Mouse (Mus musculus): ENCODE measurements at regions not wholly inside any gene's neighbourhood (a gene's known extent, or its start where the extent isn't known, plus 50 kb on each side); places are given as distances from the start of the nearest gene placed in this dataset.

DNA sequence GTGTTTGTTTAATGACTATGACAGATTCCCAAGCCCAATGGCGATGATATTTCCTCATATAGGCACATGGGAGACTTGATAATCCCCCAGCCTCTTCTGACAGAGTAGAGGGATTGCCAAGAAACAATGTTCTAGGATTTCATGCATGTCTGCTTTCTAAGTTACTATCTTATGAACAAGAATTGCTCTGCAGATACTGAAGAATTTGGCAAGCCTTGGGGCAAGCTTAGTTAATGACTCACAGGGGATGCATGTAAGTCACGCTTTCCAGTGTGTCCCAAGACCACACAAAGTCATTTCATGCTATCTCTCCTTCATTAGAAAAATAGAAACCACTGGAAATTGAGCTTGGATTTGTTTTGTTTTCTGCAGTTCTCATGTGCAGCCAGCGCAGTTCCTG is 376.2 kb downstream of the Dcdc2c start:
- 48% methylated on average over 3 of the region's 3 CpGs for WGBS
- no peak for ATAC-seq (ENCODE audit: insufficient number of reproducible peaks, low FRiP score, low TSS enrichment, low read depth)
- Histone ChIP-seq H3K4me2 (no peak overlapping the region), H3K27ac (no peak overlapping the region), H3K36me3 (no peaks in the 10 kb centered on the region), H3K4me1 (no peaks in the 10 kb centered on the region), H3K4me3 (no peak overlapping the region), H3K9ac (no peak overlapping the region), H3K9me3 (no peaks in the 10 kb centered on the region), H3K27me3 (no peaks in the 10 kb centered on the region)

- H3K36me3 ChIP-seq = no peaks in the 10 kb centered on the region
- no peaks in the 10 kb centered on the region for H3K4me1 ChIP-seq
- H3K9me3 ChIP-seq = no peaks in the 10 kb centered on the region
- no peak overlapping the region for H3K4me3 ChIP-seq
- no peak for ATAC-seq (ENCODE audit: insufficient number of reproducible peaks, low FRiP score, low TSS enrichment, low read depth)
- no peak overlapping the region for H3K4me2 ChIP-seq
- no peak overlapping the region for H3K27ac ChIP-seq
- no peak overlapping the region for H3K9ac ChIP-seq
- no peaks in the 10 kb centered on the region for H3K27me3 ChIP-seq
These were observed 378.1 kb downstream of the Dcdc2c start for GRCm38 (mm10) chr12:28174078-28174477.

- no peak overlapping the region for H3K4me3 ChIP-seq
- H3K36me3 ChIP-seq = no peaks in the 10 kb centered on the region
- no peak overlapping the region for H3K4me2 ChIP-seq
- no peaks in the 10 kb centered on the region for H3K9me3 ChIP-seq
- no peaks in the 10 kb centered on the region for H3K27me3 ChIP-seq
- H3K27ac ChIP-seq = no peak overlapping the region
- WGBS = 67% methylated on average over 1 of the region's 1 CpGs
- ATAC-seq (ENCODE audit: insufficient number of reproducible peaks, low FRiP score, low TSS enrichment, low read depth) = no peak
- no peaks in the 10 kb centered on the region for H3K4me1 ChIP-seq
- no peak overlapping the region for H3K9ac ChIP-seq
These were observed 393.4 kb downstream of the Dcdc2c start for GRCm38 (mm10) chr12:28158786-28159185.

DNA sequence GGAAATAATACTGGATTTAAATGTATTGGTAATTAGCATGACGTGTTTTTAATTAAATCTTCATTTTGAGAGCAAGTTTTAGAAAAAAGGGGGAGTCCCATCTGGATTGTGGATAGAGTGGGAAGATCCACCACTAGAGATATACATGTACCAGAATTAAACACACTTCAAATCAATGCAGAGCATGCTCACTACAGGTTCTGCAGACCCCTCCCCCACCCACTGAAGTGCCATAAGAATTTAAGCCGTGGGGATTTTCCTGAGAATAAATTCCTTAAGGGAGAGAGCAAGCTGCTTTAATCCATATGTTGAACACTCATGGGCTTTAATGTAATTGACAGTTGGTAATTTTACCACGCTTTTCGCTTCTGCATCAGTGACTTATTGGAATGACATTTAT is 401.4 kb downstream of the Dcdc2c start:
- WGBS = 38% methylated on average over 4 of the region's 4 CpGs
- H3K9me3 ChIP-seq = no peaks in the 10 kb centered on the region
- no peak overlapping the region for H3K4me3 ChIP-seq
- H3K36me3 ChIP-seq = no peaks in the 10 kb centered on the region
- no peaks in the 10 kb centered on the region for H3K4me1 ChIP-seq
- H3K9ac ChIP-seq = no peak overlapping the region
- H3K27ac ChIP-seq = no peak overlapping the region
- ATAC-seq (ENCODE audit: insufficient number of reproducible peaks, low FRiP score, low TSS enrichment, low read depth) = no peak
- H3K4me2 ChIP-seq = no peak overlapping the region
- H3K27me3 ChIP-seq = no peaks in the 10 kb centered on the region

- 57% methylated on average over 4 of the region's 4 CpGs for WGBS
- Histone ChIP-seq H3K27ac (no peak overlapping the region), H3K4me3 (no peak overlapping the region), H3K4me1 (no peaks in the 10 kb centered on the region), H3K36me3 (no peaks in the 10 kb centered on the region), H3K9me3 (no peaks in the 10 kb centered on the region), H3K9ac (no peak overlapping the region), H3K4me2 (no peak overlapping the region), H3K27me3 (no peaks in the 10 kb centered on the region)
- ATAC-seq (ENCODE audit: insufficient number of reproducible peaks, low FRiP score, low TSS enrichment, low read depth) = no peak
These were observed 416.2 kb downstream of the Dcdc2c start for GRCm38 (mm10) chr12:28135810-28136592.

DNA sequence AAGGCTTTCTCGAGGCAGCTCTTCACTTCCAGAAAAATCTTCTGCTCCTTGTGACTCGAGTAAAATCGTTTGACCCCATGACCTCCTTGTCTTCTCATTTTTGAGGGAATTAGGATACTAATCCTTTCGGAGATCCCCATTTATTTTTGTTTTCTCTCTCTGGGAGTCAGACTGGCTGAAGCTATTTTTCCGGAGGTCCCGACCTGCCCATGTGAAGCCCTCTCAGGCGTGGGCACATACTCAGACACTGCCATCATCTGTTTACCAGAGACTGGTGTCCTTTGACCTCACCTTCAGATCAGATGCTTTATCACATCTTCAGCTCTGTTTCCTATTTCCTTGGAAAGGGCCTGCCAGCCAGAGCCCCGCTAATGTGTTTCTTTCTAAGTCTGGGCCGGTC is 429.4 kb downstream of the Dcdc2c start:
- no peaks in the 10 kb centered on the region for H3K4me1 ChIP-seq
- H3K27ac ChIP-seq = no peak overlapping the region
- no peaks in the 10 kb centered on the region for H3K27me3 ChIP-seq
- 40% methylated on average over 9 of the region's 9 CpGs for WGBS
- no peak overlapping the region for H3K4me2 ChIP-seq
- H3K9me3 ChIP-seq = no peaks in the 10 kb centered on the region
- H3K36me3 ChIP-seq = no peaks in the 10 kb centered on the region
- no peak overlapping the region for H3K9ac ChIP-seq
- no peak overlapping the region for H3K4me3 ChIP-seq
- no peak for ATAC-seq (ENCODE audit: insufficient number of reproducible peaks, low FRiP score, low TSS enrichment, low read depth)

DNA sequence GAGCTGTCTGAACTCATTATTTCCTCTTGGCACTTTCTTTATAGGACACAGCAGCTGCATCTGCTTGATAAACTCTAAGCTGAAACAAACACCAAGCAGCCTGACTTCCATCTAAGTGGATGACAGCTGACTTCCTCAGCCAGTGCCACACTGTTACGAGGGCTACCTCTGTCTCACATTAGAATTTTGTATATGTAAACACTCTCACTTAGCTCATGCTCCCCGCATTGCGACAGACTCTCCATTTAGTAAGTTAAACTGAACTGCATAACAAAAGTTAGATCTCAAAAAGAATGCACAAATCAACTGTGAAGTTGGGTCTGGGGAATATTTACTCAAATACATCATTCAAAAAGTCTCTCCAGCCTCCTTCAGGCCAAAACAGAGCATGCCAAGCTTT is 432.1 kb downstream of the Dcdc2c start:
- Histone ChIP-seq H3K4me2 (no peak overlapping the region), H3K9ac (no peak overlapping the region), H3K27me3 (no peaks in the 10 kb centered on the region), H3K4me3 (no peak overlapping the region), H3K4me1 (no peaks in the 10 kb centered on the region), H3K27ac (no peak overlapping the region), H3K9me3 (no peaks in the 10 kb centered on the region), H3K36me3 (no peaks in the 10 kb centered on the region)
- 80% methylated on average over 3 of the region's 3 CpGs for WGBS
- no peak for ATAC-seq (ENCODE audit: insufficient number of reproducible peaks, low FRiP score, low TSS enrichment, low read depth)

DNA sequence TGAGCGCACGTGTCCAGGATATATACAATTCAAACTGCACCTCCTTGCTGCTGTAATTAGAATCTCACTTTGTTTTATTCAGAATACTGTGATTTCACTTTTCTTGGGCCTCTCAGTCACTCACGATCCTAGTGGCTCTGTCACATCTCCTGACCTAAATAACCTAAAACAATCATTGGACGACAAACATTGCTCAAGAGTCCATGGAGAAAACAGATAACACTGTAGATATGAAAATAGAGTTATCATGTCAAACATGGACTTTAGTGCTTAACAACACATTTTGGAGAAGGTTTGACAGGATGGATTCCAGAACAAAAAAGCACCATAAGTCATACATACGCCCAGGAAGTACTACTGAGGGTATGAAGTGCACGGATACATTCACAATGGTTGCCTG is 461.5 kb downstream of the Dcdc2c start:
- ATAC-seq (ENCODE audit: insufficient number of reproducible peaks, low FRiP score, low TSS enrichment, low read depth) = no peak
- H3K4me1 ChIP-seq = no peaks in the 10 kb centered on the region
- no peak overlapping the region for H3K4me2 ChIP-seq
- WGBS = 85% methylated on average over 6 of the region's 6 CpGs
- H3K27ac ChIP-seq = no peak overlapping the region
- H3K4me3 ChIP-seq = no peak overlapping the region
- no peak overlapping the region for H3K9ac ChIP-seq
- no peaks in the 10 kb centered on the region for H3K36me3 ChIP-seq
- no peaks in the 10 kb centered on the region for H3K27me3 ChIP-seq
- no peaks in the 10 kb centered on the region for H3K9me3 ChIP-seq

GRCm38 (mm10) chr12:28085460-28085859 is 466.7 kb downstream of the Dcdc2c start:
- 61% methylated on average over 4 of the region's 4 CpGs for WGBS
- Histone ChIP-seq H3K9ac (no peak overlapping the region), H3K27ac (no peak overlapping the region), H3K4me2 (no peak overlapping the region), H3K27me3 (no peaks in the 10 kb centered on the region), H3K4me1 (no peaks in the 10 kb centered on the region), H3K9me3 (no peaks in the 10 kb centered on the region), H3K36me3 (no peaks in the 10 kb centered on the region), H3K4me3 (no peak overlapping the region)
- no peak for ATAC-seq (ENCODE audit: insufficient number of reproducible peaks, low FRiP score, low TSS enrichment, low read depth)

- Histone ChIP-seq H3K9me3 (no peaks in the 10 kb centered on the region), H3K27ac (no peak overlapping the region), H3K4me3 (no peak overlapping the region), H3K4me1 (no peaks in the 10 kb centered on the region), H3K27me3 (no peaks in the 10 kb centered on the region), H3K9ac (no peak overlapping the region), H3K4me2 (no peak overlapping the region), H3K36me3 (no peaks in the 10 kb centered on the region)
- 83% methylated on average over 3 of the region's 3 CpGs for WGBS
- no peak for ATAC-seq (ENCODE audit: insufficient number of reproducible peaks, low FRiP score, low TSS enrichment, low read depth)
These were observed 475.6 kb downstream of the Dcdc2c start for GRCm38 (mm10) chr12:28076606-28077005.

DNA sequence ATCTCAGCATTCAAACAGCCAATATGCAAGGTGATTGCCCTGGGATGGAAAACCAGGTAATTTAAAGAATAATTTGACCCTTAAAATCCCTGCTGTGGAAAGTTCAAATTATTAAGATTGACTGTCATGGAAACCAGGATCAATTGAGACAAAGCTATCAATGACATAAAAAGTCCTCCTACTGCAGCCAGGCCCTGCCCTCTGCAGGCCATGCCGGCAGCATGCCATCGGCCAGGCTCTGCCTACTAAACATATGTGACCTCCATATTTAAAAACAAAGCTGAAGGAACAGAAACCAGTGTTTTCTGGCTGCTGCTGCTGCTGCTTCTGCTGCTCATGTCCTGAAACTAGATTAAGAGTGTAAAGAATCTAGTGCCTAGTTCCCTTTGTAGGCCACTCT is 483.6 kb downstream of the Dcdc2c start:
- H3K9me3 ChIP-seq = no peaks in the 10 kb centered on the region

GRCm38 (mm10) chr12:28060281-28060680 is 491.9 kb downstream of the Dcdc2c start:
- 66% methylated on average over 6 of the region's 6 CpGs for WGBS
- no peak overlapping the region for H3K27ac ChIP-seq
- ATAC-seq (ENCODE audit: insufficient number of reproducible peaks, low FRiP score, low TSS enrichment, low read depth) = no peak
- H3K4me1 ChIP-seq = no peaks in the 10 kb centered on the region
- H3K4me2 ChIP-seq = no peak overlapping the region
- H3K36me3 ChIP-seq = no peaks in the 10 kb centered on the region
- no peaks in the 10 kb centered on the region for H3K9me3 ChIP-seq
- H3K4me3 ChIP-seq = no peak overlapping the region
- no peak overlapping the region for H3K9ac ChIP-seq
- no peaks in the 10 kb centered on the region for H3K27me3 ChIP-seq

More for the DNA sequence above, 483.6 kb downstream of the Dcdc2c start:
- 44% methylated on average over 2 of the region's 2 CpGs for WGBS
- Histone ChIP-seq H3K27ac (no peak overlapping the region), H3K4me3 (no peak overlapping the region), H3K4me2 (no peak overlapping the region), H3K36me3 (no peaks in the 10 kb centered on the region), H3K27me3 (no peaks in the 10 kb centered on the region), H3K9ac (no peak overlapping the region), H3K4me1 (no peaks in the 10 kb centered on the region)
- no peak for ATAC-seq (ENCODE audit: insufficient number of reproducible peaks, low FRiP score, low TSS enrichment, low read depth)
